In genomic region chr19:31765451-31765850, GRCm38 (mm10) we compare ENCODE assay signal across 8 mouse cellular contexts. TPM values are rescaled to one million over a fixed set of nuclear protein-coding genes. Genes with fewer than 3 reads are reported as not detected.
A peak's percentile ranks its signal among the peaks of the same experiment; 100 is the strongest.
DNase-seq lines count a peak whose midpoint lies in the region; ATAC-seq and TF ChIP-seq lines count a peak whose summit lies in the region.

No protein-coding gene starts in this region.

- H3K9ac ChIP-seq in liver, embryonic 12.5 days: no peak overlapping the region
- H3K9ac ChIP-seq in stomach, postnatal 0 days (ENCODE audit: low read length): no peak overlapping the region

- TF ChIP-seq EP300 in stomach, postnatal 0 days (optimal IDR thresholded peaks at IDR 0.05): no peak

- no peaks in the 10 kb centered on the region for H3K9me3 ChIP-seq in megakaryocyte, embryonic 14.5 days
- H3K9me3 ChIP-seq in liver, embryonic 12.5 days (replicated peaks): no peaks in the 10 kb centered on the region
- no peaks in the 10 kb centered on the region for H3K9me3 ChIP-seq in stomach, postnatal 0 days (ENCODE audit: control insufficient read depth, low read length)

- DNase-seq in gastrocnemius, adult 2 months: no peak
- no peak for DNase-seq in gastrocnemius, adult 18-20 months (ENCODE audit: low spot score)
- no peak for DNase-seq in stomach, postnatal 0 days (ENCODE audit: low spot score)
- no peak for DNase-seq in layer of hippocampus, adult 9-10 months (ENCODE audit: low spot score)

- H3K4me3 ChIP-seq in gastrocnemius, adult 2 months: peak overlapping the region; percentile 89
- peak overlapping the region; percentile 91 for H3K4me3 ChIP-seq in megakaryocyte, embryonic 14.5 days (replicated peaks)
- H3K4me3 ChIP-seq in liver, embryonic 12.5 days: 0 out of 2 replicates have a peak overlapping the region, but pooled peaks have one; percentile 5
- H3K4me3 ChIP-seq in stomach, postnatal 0 days (ENCODE audit: low read depth, low read length): no peak overlapping the region

- 36% methylated on average over 4 of the region's 4 CpGs for WGBS in liver, embryonic 12.5 days (ENCODE audit: insufficient replicate concordance)
- 45% methylated on average over 4 of the region's 4 CpGs for WGBS in stomach, postnatal 0 days

- intact Hi-C loops in gastrocnemius, adult 2 months (cut with DNase I): no loop called here

- no peaks in the 10 kb centered on the region for H3K36me3 ChIP-seq in megakaryocyte, embryonic 14.5 days (replicated peaks; ENCODE audit: low read length)
- no peaks in the 10 kb centered on the region for H3K36me3 ChIP-seq in liver, embryonic 12.5 days
- no peaks in the 10 kb centered on the region for H3K36me3 ChIP-seq in stomach, postnatal 0 days (ENCODE audit: control insufficient read depth, insufficient read depth, low read length)

- peak overlapping the region; percentile 88 for H3K4me2 ChIP-seq in liver, embryonic 12.5 days
- peak overlapping the region; percentile 83 for H3K4me2 ChIP-seq in stomach, postnatal 0 days (replicated peaks; ENCODE audit: low read depth)

- no peak for TF ChIP-seq CTCF in gastrocnemius, adult 2 months (IDR thresholded peaks at IDR 0.05)
- no peak for TF ChIP-seq CTCF in stomach, postnatal 0 days (IDR thresholded peaks at IDR 0.05; ENCODE audit: low read depth)

- H3K27ac ChIP-seq in gastrocnemius, adult 2 months: peak overlapping the region; percentile 49; the same call in 1 of the 2 replicates
- H3K27ac ChIP-seq in liver, embryonic 12.5 days: no peak overlapping the region
- H3K27ac ChIP-seq in stomach, postnatal 0 days (replicated peaks): no peak overlapping the region

- H3K4me1 ChIP-seq in megakaryocyte, embryonic 14.5 days: peaks cover 37% of the 10 kb centered on the region
- H3K4me1 ChIP-seq in liver, embryonic 12.5 days: peaks cover 31% of the 10 kb centered on the region
- H3K4me1 ChIP-seq in stomach, postnatal 0 days (replicated peaks; ENCODE audit: control insufficient read depth, insufficient read depth): 0 out of 2 replicates have a peak, but pooled peaks cover 2% of the 10 kb centered on the region

- no peaks in the 10 kb centered on the region for H3K27me3 ChIP-seq in megakaryocyte, embryonic 14.5 days (replicated peaks)
- peaks cover 43% of the 10 kb centered on the region for H3K27me3 ChIP-seq in liver, embryonic 12.5 days (replicated peaks)
- H3K27me3 ChIP-seq in stomach, postnatal 0 days (ENCODE audit: control insufficient read depth, insufficient read depth, low read length): no peaks in the 10 kb centered on the region

- ATAC-seq in megakaryocyte, adult 5-6 weeks (ENCODE audit: poor library complexity, severe bottlenecking): no peak
- ATAC-seq in liver, embryonic 12.5 days: no peak
- no peak for ATAC-seq in stomach, postnatal 0 days (ENCODE audit: low FRiP score, low TSS enrichment)
- ATAC-seq in activated CD4-positive, CD25-positive, alpha-beta regulatory T cell, adult 4 months: no peak

RNA-seq across cellular contexts. Expression of gene Prkg1, which starts 0.6 kb away (rescaled TPM):
- total RNA-seq in gastrocnemius, adult 2 months (2021): 10 to 100 TPM; 22.5 to 37.7 TPM
- total RNA-seq in gastrocnemius, adult 18-20 months (2021): 10 to 100 TPM; 24.4 to 39.7 TPM
- 0.58 and 1.1 TPM in 2 replicates for polyA plus RNA-seq in megakaryocyte, embryonic 14.5 days (2012; ENCODE audit: insufficient read depth, low replicate concordance)
- 0.05 and 0.11 TPM in 2 replicates for total RNA-seq in megakaryocyte, adult 5-6 weeks (2015)
- 0.11 and 0.12 TPM in 2 replicates for total RNA-seq in megakaryocyte, adult 5-6 weeks (2017)
- 1.4 and 1.6 TPM in 2 replicates for polyA plus RNA-seq in liver, embryonic 12.5 days (2016; fragmentation: Nextera tagmentation; extraction: Ambion mirVana)
- polyA plus RNA-seq in stomach, postnatal 0 days (2015; fragmentation: Nextera tagmentation; extraction: Ambion mirVana): 6.1 and 6.4 TPM in 2 replicates
- polyA plus RNA-seq in activated CD4-positive, CD25-positive, alpha-beta regulatory T cell, adult 4 months (2017; shearing (Covaris generic)): under 1 TPM in 1 of 2 experiments, not detected in 1; 0.20 TPM
